Mouse (Mus musculus) heart, postnatal 4 days (tissue): Measurements from ENCODE around the gene Ttf1. TPM values are rescaled to one million over a fixed set of nuclear protein-coding genes. Genes with fewer than 3 reads are reported as not detected.
A peak's percentile ranks its signal among the peaks of the same experiment; 100 is the strongest.

Experiments
- DNase-seq: peaks from one replicate; pipeline ENCODE4 v3.0.0; 2021
- total RNA-seq, 2 experiments: library from RNA; stranded (reverse); gene quantifications; 2 replicates each; pipeline ENCODE4 v1.2.3; 2021

The Ttf1 gene
- total RNA-seq, result 1 to 10 TPM; 6.1 to 6.3 TPM

DNA sequence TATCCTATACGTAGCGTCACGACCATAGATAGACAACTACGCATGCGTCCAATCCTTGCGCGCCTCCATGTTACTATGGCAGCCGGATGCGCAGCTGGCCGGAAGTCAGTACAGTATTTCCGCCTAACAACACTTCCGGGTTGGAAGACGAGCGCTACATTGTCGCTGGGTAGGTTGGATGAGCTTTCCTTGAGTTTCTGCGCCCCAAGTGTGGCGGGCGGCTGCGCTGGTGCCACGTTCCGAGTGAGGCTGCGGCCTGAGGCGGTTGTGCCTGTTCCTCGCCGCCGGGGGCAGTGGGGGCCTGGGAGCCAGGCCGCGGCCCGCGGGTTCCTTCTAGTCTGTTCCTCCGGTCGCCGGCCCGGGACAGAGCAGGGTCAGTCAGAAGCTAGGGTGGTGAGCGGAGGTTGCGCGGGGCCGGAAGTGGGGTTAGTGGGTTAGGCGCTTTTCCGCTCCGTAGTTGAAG lies at the start of gene Ttf1:
Gene Ttf1, plus strand, starts transcription at position 128 of the 463 bp plus-strand sequence.
- DNase-seq, result peak; percentile 91

- no peak for DNase-seq
Measured at GRCm38 (mm10) chr2:29012523-29012922, 47.5 kb upstream of the Ttf1 start.

DNA sequence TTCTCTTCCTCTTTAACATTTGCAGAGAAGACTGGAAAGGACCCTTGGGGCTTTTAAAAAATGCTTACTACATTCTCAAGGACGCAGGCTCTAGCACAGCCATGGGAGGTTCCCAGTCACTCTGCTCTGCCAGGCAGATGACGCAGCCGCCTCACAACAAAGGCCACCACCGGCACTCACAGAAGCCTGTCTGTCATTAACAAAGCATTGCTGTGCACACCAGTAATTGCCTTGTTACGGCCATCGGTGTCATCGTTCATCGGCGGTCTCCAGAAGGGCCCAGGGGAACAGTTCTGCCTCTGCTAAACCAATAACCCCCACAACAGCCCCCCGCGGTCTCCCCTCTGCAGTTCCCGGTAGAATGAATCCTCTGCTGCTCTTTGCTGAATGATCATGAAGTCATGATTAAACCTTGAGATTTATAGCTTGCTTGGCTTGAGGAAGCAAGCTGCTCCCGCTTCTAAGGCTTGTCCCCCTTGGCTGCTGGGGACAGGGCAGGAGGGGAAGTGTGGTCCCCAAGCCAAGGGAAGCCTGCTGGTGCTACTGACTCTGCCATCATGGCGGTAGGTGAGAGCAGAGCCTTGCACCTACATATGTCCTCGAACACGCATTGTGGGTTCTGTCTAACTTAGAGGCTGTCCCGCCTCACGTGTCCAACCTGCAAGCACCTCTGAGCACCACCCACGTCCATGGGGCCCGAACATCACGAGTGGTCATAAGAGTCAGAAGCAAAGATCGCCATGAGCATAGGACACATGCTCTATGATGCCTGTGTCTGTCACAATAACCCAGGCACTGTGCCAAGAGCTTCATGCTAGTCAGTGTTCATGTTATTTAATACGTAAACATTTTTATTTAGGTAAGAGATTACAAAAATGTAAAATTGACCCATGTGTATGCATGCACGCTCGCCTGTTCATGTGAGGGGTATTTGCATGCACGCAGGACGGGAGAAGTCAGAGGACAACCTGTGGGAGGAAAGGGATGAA lies 43.2 kb upstream of the Ttf1 start:
- no peak for DNase-seq

DNA sequence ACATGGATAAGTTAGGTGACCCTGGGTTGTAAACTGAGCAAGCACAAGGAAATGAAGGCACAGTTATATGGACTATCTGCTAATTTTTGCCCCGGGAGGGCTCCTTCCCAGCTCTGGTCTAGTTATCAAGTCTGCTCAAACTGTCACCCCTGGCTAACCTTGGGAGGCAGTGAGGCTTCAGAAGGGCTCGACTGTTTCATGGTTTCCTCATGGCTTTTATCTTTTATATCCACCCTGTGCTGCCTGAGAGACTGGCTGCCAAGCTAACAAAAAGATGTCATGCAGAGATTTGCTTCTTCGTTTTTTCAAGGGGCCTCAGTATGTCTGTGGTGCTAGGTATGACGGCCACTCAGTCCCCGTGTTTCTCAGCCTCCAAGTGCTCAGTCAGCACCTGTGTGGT lies 41.4 kb upstream of the Ttf1 start:
- DNase-seq, result no peak

GRCm38 (mm10) chr2:29021025-29021424 lies 39.0 kb upstream of the Ttf1 start:
- DNase-seq, result no peak

GRCm38 (mm10) chr2:29023001-29023400 lies 37.1 kb upstream of the Ttf1 start:
- DNase-seq, result no peak

DNA sequence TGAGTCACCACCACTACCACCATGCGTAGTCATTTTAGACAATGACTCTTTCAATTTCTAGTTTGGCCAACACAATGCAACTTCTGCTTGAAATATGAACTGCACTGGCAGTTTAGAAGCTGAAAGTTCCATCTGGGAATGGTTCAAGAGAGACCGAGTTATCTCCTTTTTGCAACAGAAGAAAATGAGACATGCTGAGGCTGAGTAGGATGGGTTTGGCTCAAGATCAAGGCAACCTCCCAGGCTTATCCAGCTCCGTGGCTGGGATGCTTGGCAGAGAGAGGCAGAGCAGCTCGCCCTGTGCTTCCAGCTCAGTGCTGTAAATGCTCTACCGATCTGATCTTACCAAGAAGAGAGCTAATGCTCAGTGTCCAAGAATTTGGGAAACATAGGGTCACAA lies 34.8 kb upstream of the Ttf1 start:
- peak; percentile 20 for DNase-seq

- DNase-seq, result peak; percentile 41
Measured at GRCm38 (mm10) chr2:29030048-29030734, 29.9 kb upstream of the Ttf1 start.

DNA sequence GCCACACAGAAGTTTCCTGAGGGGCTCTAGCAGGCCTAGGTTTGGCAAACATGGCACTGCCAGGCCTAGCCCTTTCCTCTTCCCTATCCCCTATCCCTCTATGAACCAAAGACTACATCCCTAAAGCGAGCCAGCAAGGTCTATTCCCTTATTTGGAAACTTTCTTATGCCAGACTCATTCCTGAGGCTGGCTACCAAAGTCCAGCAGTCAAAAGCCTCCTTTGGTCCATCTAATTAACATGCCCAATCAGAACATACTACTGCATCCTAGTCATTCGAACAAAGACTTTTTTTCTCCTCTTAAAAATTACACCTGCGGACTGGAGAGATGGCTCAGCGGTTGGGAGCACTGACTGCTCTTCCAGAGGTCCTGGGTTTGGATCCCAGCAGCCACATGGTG lies 28.1 kb upstream of the Ttf1 start:
- DNase-seq, result no peak

DNA sequence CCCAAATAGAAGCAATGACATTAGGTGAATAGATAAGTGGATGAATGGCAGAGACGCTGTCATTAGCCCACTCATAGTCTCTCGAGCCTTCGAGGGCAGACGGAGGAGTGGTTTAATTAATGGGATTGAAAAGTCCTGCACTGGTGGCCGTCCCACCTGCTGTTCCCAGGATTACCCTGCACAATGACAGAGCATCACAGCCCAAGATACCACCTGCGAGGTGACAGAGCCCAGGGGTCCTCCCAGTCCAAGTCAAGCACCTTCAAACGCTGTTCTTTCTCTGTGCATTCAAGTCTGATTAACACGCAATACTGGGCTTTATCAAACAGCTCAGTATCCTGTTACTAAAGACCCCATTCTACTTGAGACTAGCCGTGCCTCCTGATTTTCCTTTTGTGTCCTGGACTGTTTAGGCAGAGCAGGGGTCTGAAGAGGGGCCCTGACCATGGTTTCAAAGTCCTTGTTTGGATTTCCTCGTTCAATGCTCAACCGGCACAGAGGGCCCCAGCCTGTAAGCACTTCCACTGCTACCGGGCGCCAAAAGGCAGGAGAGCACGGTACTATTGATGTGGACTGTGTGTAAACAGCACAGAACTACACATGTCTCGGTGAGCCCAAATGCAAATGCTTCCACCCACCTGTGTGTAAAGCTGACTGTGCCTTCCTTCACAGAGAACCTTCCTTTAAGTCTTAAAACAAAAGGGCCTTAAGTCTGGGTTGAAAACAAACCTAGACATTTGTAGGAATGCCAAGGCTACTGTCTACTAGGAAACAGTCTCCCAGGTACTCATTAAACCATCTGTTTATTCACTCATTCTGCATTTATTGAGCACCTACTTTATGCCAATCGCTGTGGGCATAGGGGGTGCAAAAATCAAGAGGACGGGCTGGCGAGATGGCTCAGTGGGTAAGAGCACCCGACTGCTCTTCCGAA lies 25.3 kb upstream of the Ttf1 start:
- DNase-seq, result no peak

GRCm38 (mm10) chr2:29035698-29036097 lies 24.4 kb upstream of the Ttf1 start:
- DNase-seq, result no peak

GRCm38 (mm10) chr2:29039741-29040140 lies 20.3 kb upstream of the Ttf1 start:
- no peak for DNase-seq

GRCm38 (mm10) chr2:29040594-29041476 lies 19.2 kb upstream of the Ttf1 start:
- no peak for DNase-seq

GRCm38 (mm10) chr2:29041477-29041768 lies 18.6 kb upstream of the Ttf1 start:
- no peak for DNase-seq

- no peak for DNase-seq
Measured at GRCm38 (mm10) chr2:29042124-29042523, 17.9 kb upstream of the Ttf1 start.

- no peak for DNase-seq
Measured at GRCm38 (mm10) chr2:29046151-29046550, 13.9 kb upstream of the Ttf1 start.

DNA sequence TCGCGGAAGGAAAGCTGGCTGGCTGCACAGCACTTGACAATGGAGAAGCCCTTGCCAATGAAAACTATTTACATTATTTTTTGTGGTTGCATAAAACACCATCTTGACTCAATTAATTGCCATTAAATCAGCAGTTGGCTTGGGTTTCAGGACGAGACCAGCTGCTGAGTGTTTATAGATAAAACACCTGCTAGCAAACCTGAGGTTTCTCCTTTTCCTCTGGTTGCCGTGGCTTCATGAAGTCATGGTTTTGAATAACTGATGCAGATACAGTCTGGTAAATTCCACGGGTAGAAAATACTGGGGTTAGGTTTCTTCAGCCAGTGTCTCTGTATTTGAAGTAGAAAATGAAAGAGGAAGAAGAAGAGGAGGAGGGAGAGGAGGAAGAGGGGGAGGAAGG lies 8.1 kb upstream of the Ttf1 start:
- DNase-seq, result no peak

DNA sequence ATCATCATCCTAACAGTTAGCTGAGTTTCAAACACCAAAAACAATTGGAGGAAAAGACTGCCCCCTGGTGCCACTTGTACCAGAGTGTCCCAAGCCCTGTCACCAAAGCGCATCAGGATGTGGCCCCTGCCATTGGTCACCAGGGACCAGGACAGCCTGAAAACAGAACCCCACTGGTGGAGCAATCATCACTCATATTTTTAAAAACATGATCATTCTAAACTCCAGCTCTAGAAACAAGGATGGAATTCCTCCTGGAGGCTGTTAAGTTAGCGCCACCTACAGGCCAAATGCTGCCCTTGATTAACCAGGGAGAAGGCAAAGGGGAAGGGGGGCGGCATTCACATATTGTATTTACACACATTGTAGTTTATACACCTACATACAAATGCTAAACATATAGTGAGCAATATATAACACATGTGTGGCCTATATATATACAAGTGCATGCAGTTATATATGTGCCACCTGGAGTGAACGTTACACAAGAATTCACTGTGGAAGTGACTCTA lies 7.1 kb upstream of the Ttf1 start:
- peak; percentile 72 for DNase-seq

GRCm38 (mm10) chr2:29053802-29054544 lies 6.1 kb upstream of the Ttf1 start:
- DNase-seq, result peak; percentile 70

DNA sequence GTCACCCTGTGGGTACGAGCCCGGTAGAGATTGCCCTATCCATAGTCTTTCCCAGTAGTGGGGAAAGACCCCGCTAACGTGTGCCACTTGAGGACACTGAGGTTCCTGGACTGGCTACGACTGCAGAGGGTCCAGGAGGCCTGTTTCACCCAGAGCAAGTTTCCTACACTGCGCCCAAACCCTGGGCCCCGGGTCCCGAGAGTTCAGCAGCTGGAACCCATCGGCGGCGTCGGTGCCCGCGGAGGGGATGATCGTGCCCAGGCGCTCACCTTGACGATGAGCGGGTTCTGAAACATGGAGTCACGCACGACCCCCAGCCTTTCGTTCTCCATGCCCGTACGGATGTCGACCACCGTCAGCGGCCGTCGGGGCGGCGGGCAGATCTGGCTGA lies 5.5 kb upstream of the Ttf1 start:
- no peak for DNase-seq

GRCm38 (mm10) chr2:29054991-29055390 lies 5.1 kb upstream of the Ttf1 start, which contains the start of gene Cfap77:
Gene Cfap77 (minus strand): TSS chr2:29055066.
- peak; percentile 47 for DNase-seq
